11 mouse cellular contexts compared by ENCODE assay signal in genomic region chr4:88022623-88023022, GRCm38 (mm10). TPM values are rescaled to one million over a fixed set of nuclear protein-coding genes. Genes with fewer than 3 reads are reported as not detected.
DNase-seq lines count a peak whose midpoint lies in the region; TF ChIP-seq lines count a peak whose summit lies in the region.
"Had no signal": no experiment of that assay in that cellular context is flagged by ENCODE, and none has a peak within 500 bp of the region (broad histone marks: within the 10 kb centered on the region; RNA-seq: fewer than 3 reads in every experiment).

No protein-coding gene starts in this region.

- no peak overlapping the region for H3K4me3 ChIP-seq in kidney, adult 2 months (ENCODE audit: insufficient read depth, low read depth, low read length)
- H3K4me3 ChIP-seq: neural tube, embryonic 12.5 days had no signal

- TF ChIP-seq POLR2A in kidney, adult 2 months (IDR thresholded peaks at IDR 0.05; ENCODE audit: low read depth, low read length) = no peak

- peak; percentile 33; the same call in 1 of the 2 replicates for TF ChIP-seq CTCF in kidney, adult 2 months (conservative IDR thresholded peaks at IDR 0.05; ENCODE audit: insufficient read depth, insufficient read length, low read depth, low read length)

- no peak overlapping the region for H3K27ac ChIP-seq in kidney, adult 2 months (ENCODE audit: insufficient read depth, low read depth, low read length)
- H3K27ac ChIP-seq: macrophage; neural tube, embryonic 12.5 days had no signal

- H3K27me3 ChIP-seq in kidney, adult 2 months (replicated peaks; ENCODE audit: control insufficient read depth, insufficient read depth, low read length) = no peaks in the 10 kb centered on the region
- H3K27me3 ChIP-seq: neural tube, embryonic 12.5 days had no signal

- H3K36me3 ChIP-seq in kidney, adult 2 months (ENCODE audit: control insufficient read depth, insufficient read depth, low read length) = no peaks in the 10 kb centered on the region

- 13% methylated on average over 1 of the region's 1 CpGs for WGBS in kidney, adult 2 months

- no peak for DNase-seq in kidney, adult 2 months
- DNase-seq in kidney, adult 8-10 months = no peak
- DNase-seq in thymus, postnatal 14 days = peak; percentile 35
- no peak for DNase-seq in thymus, adult 18-20 months
- peak; percentile 16 for DNase-seq in T-cell, adult 2 months (ENCODE audit: low spot score)
- no peak for DNase-seq in frontal cortex, postnatal 14 days (ENCODE audit: low spot score in 2 of 2)
- no peak for DNase-seq in left cerebral cortex, adult 18-20 months (ENCODE audit: low spot score in 2 of 2)
- DNase-seq: kidney, adult 11 months; right cerebral cortex, postnatal 25 days had no signal

- no peaks in the 10 kb centered on the region; the same call in 1 of the 2 replicates for H3K4me1 ChIP-seq in kidney, adult 2 months (ENCODE audit: control insufficient read depth, insufficient read depth, low read length)

RNA-seq across cellular contexts. Expression of gene Mllt3, which starts 10.5 kb away (rescaled TPM):
- polyA plus RNA-seq in kidney, adult 2 months (2012; rRNA removed) = 3.7 and 5.2 TPM in 2 replicates
- total RNA-seq in left cerebral cortex, adult 18-20 months (2021) = 10 to 100 TPM; 40.0 to 49.7 TPM

Comparison
In these comparisons a context has a peak if more than half of its experiments do, and no peak if none do; other contexts are left out.
1. DNase-seq: peak in thymus, postnatal 14 days (single experiment) and T-cell, adult 2 months (single experiment); none in kidney, adult 2 months (single experiment), kidney, adult 8-10 months (0 of 2), thymus, adult 18-20 months (0 of 2), frontal cortex, postnatal 14 days (0 of 2) and left cerebral cortex, adult 18-20 months (0 of 2).